Mouse (Mus musculus) embryonic facial prominence, embryonic 15.5 days (tissue): ENCODE measurements around the gene Shbg. TPM values are rescaled to one million over a fixed set of nuclear protein-coding genes. Genes with fewer than 3 reads are reported as not detected.

Experiments
- ATAC-seq: fragments of 200-750 bp; cut with Nextera tagmentation; 2 replicates; pipeline ENCODE4 v1.8.0; 2017; ENCODE audit warnings: low read depth, moderate TSS enrichment; ENCODE audit not compliant: insufficient number of reproducible peaks, low FRiP score, low TSS enrichment
- H3K27ac ChIP-seq: fragments of 300-500 bp; sonication (generic); replicated peaks from 2 replicates; pipeline ENCODE4 v1.5.1; 2015; ENCODE audit warnings: mild to moderate bottlenecking, inconsistent platforms
- H3K27me3 ChIP-seq: fragments of 300-500 bp; sonication (generic); 2 replicates; pipeline ENCODE4 v1.6.1; 2015; ENCODE audit warnings: inconsistent platforms
- H3K36me3 ChIP-seq: fragments of 300-500 bp; sonication (generic); 2 replicates; pipeline ENCODE4 v1.6.1; 2015; ENCODE audit warnings: mild to moderate bottlenecking, inconsistent platforms
- H3K4me1 ChIP-seq: fragments of 300-500 bp; sonication (generic); 2 replicates; pipeline ENCODE4 v1.6.1; 2015; ENCODE audit warnings: inconsistent platforms
- H3K4me2 ChIP-seq: fragments of 300-500 bp; sonication (generic); replicated peaks from 2 replicates; pipeline ENCODE4 v1.6.1; 2015; ENCODE audit warnings: mild to moderate bottlenecking, inconsistent platforms
- H3K4me3 ChIP-seq: fragments of 300-500 bp; sonication (generic); replicated peaks from 2 replicates; pipeline ENCODE4 v1.5.1; 2015; ENCODE audit warnings: mild to moderate bottlenecking, inconsistent platforms
- H3K9ac ChIP-seq: fragments of 300-500 bp; sonication (generic); 2 replicates; pipeline ENCODE4 v1.6.1; 2015; ENCODE audit warnings: inconsistent platforms
- H3K9me3 ChIP-seq: fragments of 300-500 bp; sonication (generic); replicated peaks from 2 replicates; pipeline ENCODE4 v1.6.1; 2016; ENCODE audit warnings: inconsistent platforms
- WGBS: fragments of 180-500 bp; shearing (Covaris S2); methylation state at CpG from one replicate; pipeline ENCODE4 v1.1.7; 2015; 5-methylcytosine and 5-hydroxymethylcytosine counted together
- polyA plus RNA-seq: library from polyadenylated mRNA; unstranded; fragments of >200 nt; fragmentation: Nextera tagmentation; extraction: Ambion mirVana; gene quantifications from 2 replicates; pipeline ENCODE4 v1.2.1, GENCODE M21; 2015

The Shbg gene
- polyA plus RNA-seq = not detected in 2 replicates

GRCm38 (mm10) chr11:69617805-69618204, at the start of gene Shbg:
TSS of gene Shbg (minus strand) at chr11:69617905.
- Histone ChIP-seq H3K27ac (no peak within 1 kb of the TSS), H3K27me3 (no peaks in the 10 kb centered on the region; the same call in 1 of the 2 replicates), H3K9me3 (no peaks in the 10 kb centered on the region), H3K9ac (no peak within 1 kb of the TSS), H3K36me3 (no peaks in the 10 kb centered on the region), H3K4me2 (no peak within 1 kb of the TSS), H3K4me3 (no peak within 1 kb of the TSS), H3K4me1 (peaks cover 13% of the 10 kb centered on the region)
- ATAC-seq = no peak
- 67% methylated on average over 5 of the region's 5 CpGs for WGBS

GRCm38 (mm10) chr11:69666665-69667005, 48.9 kb upstream of the Shbg start:
- ATAC-seq = no peak
- H3K9me3 ChIP-seq = no peaks in the 10 kb centered on the region

GRCm38 (mm10) chr11:69665961-69666664, 48.4 kb upstream of the Shbg start, which contains the start of gene Cd68:
TSS of gene Cd68 (minus strand) at chr11:69666153.
- Histone ChIP-seq H3K27me3 (no peaks in the 10 kb centered on the region), H3K27ac (peak within 1 kb of the TSS; percentile 52), H3K4me2 (no peak within 1 kb of the TSS), H3K9ac (no peak within 1 kb of the TSS), H3K4me3 (no peak within 1 kb of the TSS), H3K4me1 (peaks cover 35% of the 10 kb centered on the region), H3K9me3 (no peaks in the 10 kb centered on the region), H3K36me3 (peaks cover 67% of the 10 kb centered on the region)
- 26% methylated on average over 7 of the region's 7 CpGs for WGBS
- ATAC-seq = no peak

More at GRCm38 (mm10) chr11:69666665-69667005, 48.9 kb upstream of the Shbg start:
- Histone ChIP-seq H3K36me3 (peaks cover 67% of the 10 kb centered on the region), H3K27ac (no peak overlapping the region), H3K27me3 (no peaks in the 10 kb centered on the region), H3K9ac (no peak overlapping the region), H3K4me1 (peaks cover 30% of the 10 kb centered on the region), H3K4me3 (no peak overlapping the region), H3K4me2 (no peak overlapping the region)
- 77% methylated on average over 3 of the region's 3 CpGs for WGBS

- 74% methylated on average over 9 of the region's 9 CpGs for WGBS
- Histone ChIP-seq H3K9me3 (no peaks in the 10 kb centered on the region), H3K27me3 (no peaks in the 10 kb centered on the region), H3K4me1 (peaks cover 35% of the 10 kb centered on the region), H3K36me3 (peaks cover 63% of the 10 kb centered on the region), H3K4me2 (no peak overlapping the region), H3K27ac (peak overlapping the region; percentile 41), H3K4me3 (no peak overlapping the region), H3K9ac (no peak overlapping the region)
- ATAC-seq = no peak
Measured at GRCm38 (mm10) chr11:69665457-69665960, 47.8 kb upstream of the Shbg start.

GRCm38 (mm10) chr11:69664841-69665240, 47.1 kb upstream of the Shbg start:
- peak overlapping the region; percentile 52 for H3K27ac ChIP-seq
- H3K4me1 ChIP-seq = peaks cover 29% of the 10 kb centered on the region
- H3K27me3 ChIP-seq = no peaks in the 10 kb centered on the region
- H3K9ac ChIP-seq = no peak overlapping the region
- peaks cover 57% of the 10 kb centered on the region for H3K36me3 ChIP-seq
- ATAC-seq = no peak
- no peaks in the 10 kb centered on the region for H3K9me3 ChIP-seq
- WGBS = 88% methylated on average over 7 of the region's 7 CpGs
- H3K4me3 ChIP-seq = no peak overlapping the region
- no peak overlapping the region for H3K4me2 ChIP-seq

- Histone ChIP-seq H3K27me3 (no peaks in the 10 kb centered on the region), H3K27ac (peak overlapping the region; percentile 96; the same call in 1 of the 2 replicates), H3K4me1 (peaks cover 20% of the 10 kb centered on the region), H3K9me3 (no peaks in the 10 kb centered on the region), H3K36me3 (peaks cover 53% of the 10 kb centered on the region), H3K4me2 (no peak overlapping the region), H3K9ac (no peak overlapping the region), H3K4me3 (no peak overlapping the region)
- WGBS = 85% methylated on average over 6 of the region's 6 CpGs
- no peak for ATAC-seq
Measured at GRCm38 (mm10) chr11:69663795-69664194, 46.1 kb upstream of the Shbg start.

GRCm38 (mm10) chr11:69662967-69663671, 45.4 kb upstream of the Shbg start:
- Histone ChIP-seq H3K9me3 (no peaks in the 10 kb centered on the region), H3K9ac (peak overlapping the region; percentile 15; the same call in 1 of the 2 replicates), H3K27ac (peak overlapping the region; percentile 96), H3K27me3 (no peaks in the 10 kb centered on the region), H3K4me1 (peaks cover 18% of the 10 kb centered on the region), H3K4me3 (peak overlapping the region; percentile 56), H3K36me3 (peaks cover 53% of the 10 kb centered on the region), H3K4me2 (peak overlapping the region; percentile 48)
- no peak for ATAC-seq
- WGBS = 67% methylated on average over 13 of the region's 13 CpGs

- Histone ChIP-seq H3K4me1 (peaks cover 18% of the 10 kb centered on the region), H3K4me3 (peak within 1 kb of the TSS; percentile 56), H3K27ac (peak within 1 kb of the TSS; percentile 96), H3K4me2 (peak within 1 kb of the TSS; percentile 48), H3K9ac (peak within 1 kb of the TSS; percentile 37), H3K36me3 (peaks cover 53% of the 10 kb centered on the region), H3K27me3 (no peaks in the 10 kb centered on the region), H3K9me3 (no peaks in the 10 kb centered on the region)
- WGBS = under 1% methylated on average over 48 of the region's 48 CpGs
- peak; percentile 95 for ATAC-seq
Measured at GRCm38 (mm10) chr11:69662213-69662966, 44.7 kb upstream of the Shbg start, which contains the start of gene Mpdu1. TSS of gene Mpdu1 (minus strand) at chr11:69662642.

GRCm38 (mm10) chr11:69661221-69661881, 43.6 kb upstream of the Shbg start:
- no peaks in the 10 kb centered on the region for H3K9me3 ChIP-seq
- H3K27ac ChIP-seq = peak overlapping the region; percentile 96
- ATAC-seq = no peak
- 72% methylated on average over 3 of the region's 3 CpGs for WGBS
- H3K27me3 ChIP-seq = no peaks in the 10 kb centered on the region
- H3K4me2 ChIP-seq = peak overlapping the region; percentile 48
- H3K4me3 ChIP-seq = peak overlapping the region; percentile 56
- peaks cover 54% of the 10 kb centered on the region for H3K36me3 ChIP-seq
- peaks cover 25% of the 10 kb centered on the region for H3K4me1 ChIP-seq
- peak overlapping the region; percentile 37; the same call in 1 of the 2 replicates for H3K9ac ChIP-seq

- Histone ChIP-seq H3K4me2 (no peak overlapping the region), H3K9me3 (no peaks in the 10 kb centered on the region), H3K4me3 (no peak overlapping the region), H3K27ac (no peak overlapping the region), H3K36me3 (peaks cover 36% of the 10 kb centered on the region), H3K4me1 (peaks cover 36% of the 10 kb centered on the region), H3K27me3 (no peaks in the 10 kb centered on the region), H3K9ac (no peak overlapping the region)
- ATAC-seq = no peak
- WGBS = 82% methylated on average over 15 of the region's 15 CpGs
Measured at GRCm38 (mm10) chr11:69657462-69657881, 39.8 kb upstream of the Shbg start.
